Mouse (Mus musculus): Measurements from ENCODE around the gene Cog4.
"Not testable (repeated sequence)": the region's sequence is repeated elsewhere in the genome, so short reads cannot be mapped to it uniquely, and the experiment has no call there.

The Cog4 gene

DNA sequence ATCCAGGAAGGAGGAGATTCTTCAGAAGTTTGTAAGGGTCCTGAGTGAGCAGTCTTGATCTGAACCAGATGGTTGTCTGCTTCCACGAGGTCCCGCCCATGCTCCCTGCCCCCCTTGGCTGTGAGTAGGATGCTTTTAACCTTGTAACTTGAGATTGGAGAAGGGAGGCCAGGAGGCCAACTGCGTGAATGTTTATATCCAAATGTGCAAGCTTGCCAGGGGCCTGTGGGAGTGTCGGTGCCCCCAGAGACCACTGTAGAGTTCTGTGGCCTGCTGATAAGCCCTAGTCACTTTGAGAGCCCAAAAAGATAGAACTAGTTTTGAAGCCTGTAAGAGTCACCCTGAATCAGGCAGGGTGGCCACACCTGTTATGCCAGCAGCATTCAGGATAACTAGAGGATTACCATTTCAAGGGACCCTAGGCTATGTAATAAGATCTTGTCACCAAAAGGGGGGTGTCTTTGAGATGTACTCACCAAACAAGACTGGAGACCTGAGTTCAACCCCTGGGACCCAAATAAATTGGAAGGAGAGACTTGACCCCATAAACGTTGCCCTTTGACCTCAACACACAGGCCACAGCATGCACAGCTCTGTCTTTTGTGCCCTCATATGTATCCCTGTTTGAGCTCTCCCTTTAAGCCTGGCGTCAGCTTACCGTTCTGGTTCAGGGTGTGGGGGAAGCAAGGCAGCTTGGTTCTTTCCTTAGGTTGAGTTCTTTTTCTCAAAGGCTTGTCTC is 75.3 kb downstream of the Cog4 start:
- DNase-seq (ENCODE audit: low read depth) = no peak

DNA sequence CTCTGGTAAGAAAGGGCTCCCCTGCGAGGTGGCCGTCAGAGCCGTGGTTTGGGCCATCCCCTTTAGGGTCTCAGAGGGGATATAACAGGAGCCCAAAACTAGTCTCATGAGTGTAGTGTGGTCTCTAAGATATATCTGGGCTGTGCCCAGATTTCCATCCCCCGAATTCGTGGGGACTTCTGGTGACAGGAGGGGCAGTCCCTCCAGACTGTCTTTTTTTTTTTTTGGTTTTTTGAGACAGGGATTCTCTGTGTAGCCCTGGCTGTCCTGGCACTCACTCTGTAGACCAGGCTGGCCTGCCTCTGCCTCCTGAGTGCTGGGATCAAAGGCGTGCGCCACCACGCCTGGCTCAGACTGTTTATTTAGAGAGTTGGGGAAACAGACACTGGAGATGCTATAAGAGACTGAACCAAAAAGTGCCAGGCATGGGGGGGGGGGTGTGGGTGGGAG is 79.3 kb downstream of the Cog4 start:
- no peak for DNase-seq (ENCODE audit: low read depth)

GRCm38 (mm10) chr8:110926690-110927089 is 80.3 kb downstream of the Cog4 start:
- no peak for DNase-seq (ENCODE audit: low read depth)

GRCm38 (mm10) chr8:110928435-110928834 is 82.0 kb downstream of the Cog4 start:
- no peak for DNase-seq (ENCODE audit: low read depth)

DNA sequence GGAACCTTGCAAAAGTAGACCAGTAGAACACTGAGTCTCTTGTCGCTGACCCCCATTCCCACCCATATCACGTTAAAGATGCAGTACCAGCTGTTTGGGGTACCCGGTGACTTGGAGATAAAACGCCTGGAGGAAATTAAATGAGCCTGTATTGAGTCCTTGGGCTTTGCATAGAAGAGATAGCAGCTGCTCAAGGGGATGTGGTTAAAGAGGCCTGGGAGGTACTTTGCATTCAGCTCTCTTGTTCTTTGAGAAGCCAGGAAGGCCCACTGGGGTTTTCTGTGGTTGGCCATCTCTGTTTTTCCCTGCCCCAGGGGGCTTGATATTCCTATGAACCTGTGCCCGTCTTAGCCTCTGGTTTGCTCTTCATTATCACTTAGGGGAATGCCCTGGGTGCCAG is 82.7 kb downstream of the Cog4 start:
- peak; percentile 97 for DNase-seq (ENCODE audit: low read depth)

GRCm38 (mm10) chr8:110929672-110930071 is 83.3 kb downstream of the Cog4 start:
- DNase-seq (ENCODE audit: low read depth) = not testable (repeated sequence)

- peak; percentile 82 for DNase-seq (ENCODE audit: low read depth)
These were observed 85.0 kb downstream of the Cog4 start for GRCm38 (mm10) chr8:110931176-110931939.
